Mouse (Mus musculus): ENCODE results near the gene Myh6. TPM values are rescaled to one million over a fixed set of nuclear protein-coding genes. Genes with fewer than 3 reads are reported as not detected.

Myh6 gene
- 0.56 and 2.1 TPM in 2 replicates for polyA plus RNA-seq (2015; fragmentation: Nextera tagmentation; extraction: Ambion mirVana)

GRCm38 (mm10) chr14:54966320-54966977 lies at the start of gene Myh6:
Gene Myh6 (minus strand): TSS chr14:54966927.
- H3K9ac ChIP-seq (ENCODE audit: low read length), result no peak within 1 kb of the TSS

GRCm38 (mm10) chr14:55015767-55016111 lies 49.0 kb upstream of the Myh6 start:
- Histone ChIP-seq H3K9ac (ENCODE audit: low read length) (peak overlapping the region; percentile 89), H3K9me3 (replicated peaks; ENCODE audit: control insufficient read depth, low read length) (no peaks in the 10 kb centered on the region), H3K27ac (ENCODE audit: low read length) (peak overlapping the region; percentile 88), H3K4me3 (replicated peaks; ENCODE audit: low read length) (peak overlapping the region; percentile 84), H3K4me1 (ENCODE audit: control insufficient read depth, insufficient read depth, low read length) (no peaks in the 10 kb centered on the region), H3K27me3 (ENCODE audit: control insufficient read depth, insufficient read depth, low read length) (no peaks in the 10 kb centered on the region), H3K4me2 (ENCODE audit: low read depth, low read length) (peak overlapping the region; percentile 82), H3K36me3 (ENCODE audit: control insufficient read depth, insufficient read depth, low read length) (peaks cover 4% of the 10 kb centered on the region; the same call in 1 of the 2 replicates)
- under 1% methylated on average over 17 of the region's 17 CpGs for WGBS
- ATAC-seq (ENCODE audit: insufficient read depth, low FRiP score), result no peak

More at GRCm38 (mm10) chr14:54966320-54966977, at the start of gene Myh6:
- Histone ChIP-seq H3K9me3 (replicated peaks; ENCODE audit: control insufficient read depth, low read length) (no peaks in the 10 kb centered on the region), H3K36me3 (ENCODE audit: control insufficient read depth, insufficient read depth, low read length) (no peaks in the 10 kb centered on the region), H3K4me1 (ENCODE audit: control insufficient read depth, insufficient read depth, low read length) (no peaks in the 10 kb centered on the region), H3K4me2 (ENCODE audit: low read depth, low read length) (no peak within 1 kb of the TSS), H3K27ac (ENCODE audit: low read length) (no peak within 1 kb of the TSS), H3K27me3 (ENCODE audit: control insufficient read depth, insufficient read depth, low read length) (no peaks in the 10 kb centered on the region), H3K4me3 (replicated peaks; ENCODE audit: low read length) (no peak within 1 kb of the TSS)
- no peak for ATAC-seq (ENCODE audit: insufficient read depth, low FRiP score)
- WGBS, result 61% methylated on average over 7 of the region's 7 CpGs

GRCm38 (mm10) chr14:55014991-55015766 lies 48.5 kb upstream of the Myh6 start, which contains the start of gene Ngdn:
Gene Ngdn (plus strand): TSS chr14:55015454.
- ATAC-seq (ENCODE audit: insufficient read depth, low FRiP score), result peak; percentile 97
- H3K4me1 ChIP-seq (ENCODE audit: control insufficient read depth, insufficient read depth, low read length), result no peaks in the 10 kb centered on the region
- peak within 1 kb of the TSS; percentile 89 for H3K9ac ChIP-seq (ENCODE audit: low read length)
- peak within 1 kb of the TSS; percentile 86 for H3K4me2 ChIP-seq (ENCODE audit: low read depth, low read length)
- H3K9me3 ChIP-seq (replicated peaks; ENCODE audit: control insufficient read depth, low read length), result no peaks in the 10 kb centered on the region
- H3K36me3 ChIP-seq (ENCODE audit: control insufficient read depth, insufficient read depth, low read length), result peaks cover 4% of the 10 kb centered on the region; the same call in 1 of the 2 replicates
- peak within 1 kb of the TSS; percentile 84 for H3K4me3 ChIP-seq (replicated peaks; ENCODE audit: low read length)
- H3K27ac ChIP-seq (ENCODE audit: low read length), result peak within 1 kb of the TSS; percentile 93
- under 1% methylated on average over 36 of the region's 36 CpGs for WGBS
- H3K27me3 ChIP-seq (ENCODE audit: control insufficient read depth, insufficient read depth, low read length), result no peaks in the 10 kb centered on the region

- no peaks in the 10 kb centered on the region for H3K4me1 ChIP-seq (ENCODE audit: control insufficient read depth, insufficient read depth, low read length)
- H3K36me3 ChIP-seq (ENCODE audit: control insufficient read depth, insufficient read depth, low read length), result peaks cover 4% of the 10 kb centered on the region; the same call in 1 of the 2 replicates
- WGBS, result under 1% methylated on average over 27 of the region's 27 CpGs
- no peaks in the 10 kb centered on the region for H3K9me3 ChIP-seq (replicated peaks; ENCODE audit: control insufficient read depth, low read length)
- peak overlapping the region; percentile 86 for H3K4me2 ChIP-seq (ENCODE audit: low read depth, low read length)
- peak; percentile 61 for ATAC-seq (ENCODE audit: insufficient read depth, low FRiP score)
- H3K4me3 ChIP-seq (replicated peaks; ENCODE audit: low read length), result peak overlapping the region; percentile 57
- H3K9ac ChIP-seq (ENCODE audit: low read length), result peak overlapping the region; percentile 81
- no peaks in the 10 kb centered on the region for H3K27me3 ChIP-seq (ENCODE audit: control insufficient read depth, insufficient read depth, low read length)
- peak overlapping the region; percentile 93 for H3K27ac ChIP-seq (ENCODE audit: low read length)
These were observed 47.9 kb upstream of the Myh6 start for GRCm38 (mm10) chr14:55014591-55014990.

- Histone ChIP-seq H3K27me3 (ENCODE audit: control insufficient read depth, insufficient read depth, low read length) (no peaks in the 10 kb centered on the region), H3K9ac (ENCODE audit: low read length) (no peak overlapping the region), H3K27ac (ENCODE audit: low read length) (no peak overlapping the region), H3K4me1 (ENCODE audit: control insufficient read depth, insufficient read depth, low read length) (no peaks in the 10 kb centered on the region), H3K9me3 (replicated peaks; ENCODE audit: control insufficient read depth, low read length) (no peaks in the 10 kb centered on the region), H3K4me2 (ENCODE audit: low read depth, low read length) (no peak overlapping the region), H3K36me3 (ENCODE audit: control insufficient read depth, insufficient read depth, low read length) (no peaks in the 10 kb centered on the region), H3K4me3 (replicated peaks; ENCODE audit: low read length) (no peak overlapping the region)
- 62% methylated on average over 4 of the region's 4 CpGs for WGBS
- ATAC-seq (ENCODE audit: insufficient read depth, low FRiP score), result no peak
These were observed 44.4 kb upstream of the Myh6 start for GRCm38 (mm10) chr14:55011116-55011515.

- Histone ChIP-seq H3K27ac (ENCODE audit: low read length) (no peak overlapping the region), H3K4me3 (replicated peaks; ENCODE audit: low read length) (no peak overlapping the region), H3K4me1 (ENCODE audit: control insufficient read depth, insufficient read depth, low read length) (0 out of 2 replicates have a peak, but pooled peaks cover 4% of the 10 kb centered on the region), H3K36me3 (ENCODE audit: control insufficient read depth, insufficient read depth, low read length) (no peaks in the 10 kb centered on the region), H3K27me3 (ENCODE audit: control insufficient read depth, insufficient read depth, low read length) (no peaks in the 10 kb centered on the region), H3K9ac (ENCODE audit: low read length) (no peak overlapping the region), H3K4me2 (ENCODE audit: low read depth, low read length) (no peak overlapping the region), H3K9me3 (replicated peaks; ENCODE audit: control insufficient read depth, low read length) (no peaks in the 10 kb centered on the region)
- 74% methylated on average over 8 of the region's 8 CpGs for WGBS
- ATAC-seq (ENCODE audit: insufficient read depth, low FRiP score), result no peak
These were observed 41.7 kb upstream of the Myh6 start for GRCm38 (mm10) chr14:55008417-55008816.

- Histone ChIP-seq H3K4me1 (ENCODE audit: control insufficient read depth, insufficient read depth, low read length) (peaks cover 10% of the 10 kb centered on the region), H3K4me2 (ENCODE audit: low read depth, low read length) (no peak overlapping the region), H3K9me3 (replicated peaks; ENCODE audit: control insufficient read depth, low read length) (no peaks in the 10 kb centered on the region), H3K36me3 (ENCODE audit: control insufficient read depth, insufficient read depth, low read length) (no peaks in the 10 kb centered on the region), H3K9ac (ENCODE audit: low read length) (no peak overlapping the region), H3K27me3 (ENCODE audit: control insufficient read depth, insufficient read depth, low read length) (no peaks in the 10 kb centered on the region), H3K4me3 (replicated peaks; ENCODE audit: low read length) (no peak overlapping the region), H3K27ac (ENCODE audit: low read length) (no peak overlapping the region)
- WGBS, result 77% methylated on average over 9 of the region's 9 CpGs
- no peak for ATAC-seq (ENCODE audit: insufficient read depth, low FRiP score)
These were observed 40.6 kb upstream of the Myh6 start for GRCm38 (mm10) chr14:55007120-55007908.

- no peaks in the 10 kb centered on the region for H3K36me3 ChIP-seq (ENCODE audit: control insufficient read depth, insufficient read depth, low read length)
- ATAC-seq (ENCODE audit: insufficient read depth, low FRiP score), result no peak
- H3K27ac ChIP-seq (ENCODE audit: low read length), result no peak overlapping the region
- no peak overlapping the region for H3K9ac ChIP-seq (ENCODE audit: low read length)
- no peaks in the 10 kb centered on the region for H3K27me3 ChIP-seq (ENCODE audit: control insufficient read depth, insufficient read depth, low read length)
- 59% methylated on average over 3 of the region's 3 CpGs for WGBS
- H3K4me3 ChIP-seq (replicated peaks; ENCODE audit: low read length), result no peak overlapping the region
- H3K4me1 ChIP-seq (ENCODE audit: control insufficient read depth, insufficient read depth, low read length), result peaks cover 10% of the 10 kb centered on the region
- no peaks in the 10 kb centered on the region for H3K9me3 ChIP-seq (replicated peaks; ENCODE audit: control insufficient read depth, low read length)
- H3K4me2 ChIP-seq (ENCODE audit: low read depth, low read length), result no peak overlapping the region
These were observed 39.8 kb upstream of the Myh6 start for GRCm38 (mm10) chr14:55006541-55006940.
